ENCODE assay signal across 18 mouse cellular contexts in genomic region chr12:99480372-99480771, GRCm38 (mm10).
"Had no signal": no experiment of that assay in that cellular context is flagged by ENCODE, and none has a peak within 500 bp of the region (broad histone marks: within the 10 kb centered on the region; RNA-seq: fewer than 3 reads in every experiment).

No protein-coding gene starts in this region.

- H3K27me3 ChIP-seq: limb, embryonic 12.5 days; megakaryocyte, embryonic 14.5 days; midbrain, embryonic 15.5 days; neural tube, embryonic 13.5 days; stomach, embryonic 15.5 days had no signal

- H3K4me2 ChIP-seq: limb, embryonic 12.5 days; midbrain, embryonic 11.5 days; midbrain, embryonic 15.5 days; neural tube, embryonic 13.5 days; stomach, embryonic 15.5 days had no signal

- H3K4me1 ChIP-seq: limb, embryonic 12.5 days; megakaryocyte, embryonic 14.5 days; midbrain, embryonic 15.5 days; neural tube, embryonic 13.5 days; stomach, embryonic 15.5 days had no signal

- DNase-seq: kidney, adult 9 months; kidney, postnatal 36 days; liver; lung, adult 18-20 months; lung, postnatal 36 days; right cerebral cortex, adult 18-20 months; right cerebral cortex, postnatal 25 days; thymus, adult 2 months; thymus, postnatal 25 days had no signal

- H3K4me3 ChIP-seq: limb, embryonic 12.5 days; megakaryocyte, embryonic 14.5 days; midbrain, embryonic 15.5 days; neural tube, embryonic 13.5 days; stomach, embryonic 15.5 days had no signal

- ATAC-seq: intestine, postnatal 0 days; midbrain, embryonic 15.5 days had no signal

- H3K36me3 ChIP-seq: midbrain, embryonic 15.5 days had no signal

- H3K9ac ChIP-seq: limb, embryonic 12.5 days; liver, embryonic 14.5 days; midbrain, embryonic 15.5 days; neural tube, embryonic 13.5 days; stomach, embryonic 15.5 days had no signal

- H3K27ac ChIP-seq: kidney, postnatal 0 days; limb, embryonic 12.5 days; liver, embryonic 14.5 days; midbrain, embryonic 15.5 days; neural tube, embryonic 13.5 days; stomach, embryonic 15.5 days had no signal

- H3K9me3 ChIP-seq: midbrain, embryonic 15.5 days; neural tube, embryonic 13.5 days; stomach, embryonic 15.5 days had no signal
